Mouse (Mus musculus): ENCODE measurements around the gene Ascl4. TPM values are rescaled to one million over a fixed set of nuclear protein-coding genes. Genes with fewer than 3 reads are reported as not detected.

Ascl4 gene
- polyA plus RNA-seq (2012; rRNA removed): 0.27 TPM in 1 of 2 replicates, not detected in the other

DNA sequence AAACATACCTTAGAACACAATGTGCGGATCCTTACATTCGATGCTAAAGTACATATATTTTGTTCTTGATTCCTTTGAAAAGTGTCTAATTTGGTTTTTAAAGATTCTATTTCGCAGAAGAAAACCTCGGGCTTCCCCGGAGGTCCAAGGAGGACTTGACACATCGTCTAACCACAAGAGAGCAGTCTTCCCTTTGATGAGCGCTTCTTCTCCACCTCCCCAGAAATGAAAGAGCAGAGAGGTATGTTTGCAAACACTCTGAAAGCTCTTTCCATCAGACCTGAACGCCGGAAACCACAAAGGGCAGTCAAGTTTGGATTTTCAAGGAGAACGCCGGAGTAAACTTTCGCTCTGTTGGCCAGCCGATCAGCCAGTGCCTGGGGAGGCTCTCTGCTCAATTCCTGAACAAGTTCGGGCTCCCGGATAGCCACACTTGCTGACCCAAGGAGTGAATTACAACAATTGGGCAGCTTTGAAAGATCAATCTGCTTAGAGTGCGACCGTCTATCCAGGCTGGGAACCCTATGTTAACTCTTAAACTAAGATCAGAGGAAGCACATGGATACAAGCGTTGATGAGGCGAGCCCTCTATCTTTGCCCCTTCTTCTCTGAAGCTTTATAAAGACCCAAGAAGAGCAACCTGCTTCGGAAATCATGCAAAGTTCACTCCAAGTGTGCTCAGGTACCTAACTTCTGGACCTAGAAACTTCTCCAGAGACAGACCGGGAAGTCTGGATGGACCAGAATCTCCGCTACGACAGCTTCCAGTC is at the start of gene Ascl4:
Ascl4 (plus strand) TSS at position 6 of the 770 bp plus-strand sequence.

DNA sequence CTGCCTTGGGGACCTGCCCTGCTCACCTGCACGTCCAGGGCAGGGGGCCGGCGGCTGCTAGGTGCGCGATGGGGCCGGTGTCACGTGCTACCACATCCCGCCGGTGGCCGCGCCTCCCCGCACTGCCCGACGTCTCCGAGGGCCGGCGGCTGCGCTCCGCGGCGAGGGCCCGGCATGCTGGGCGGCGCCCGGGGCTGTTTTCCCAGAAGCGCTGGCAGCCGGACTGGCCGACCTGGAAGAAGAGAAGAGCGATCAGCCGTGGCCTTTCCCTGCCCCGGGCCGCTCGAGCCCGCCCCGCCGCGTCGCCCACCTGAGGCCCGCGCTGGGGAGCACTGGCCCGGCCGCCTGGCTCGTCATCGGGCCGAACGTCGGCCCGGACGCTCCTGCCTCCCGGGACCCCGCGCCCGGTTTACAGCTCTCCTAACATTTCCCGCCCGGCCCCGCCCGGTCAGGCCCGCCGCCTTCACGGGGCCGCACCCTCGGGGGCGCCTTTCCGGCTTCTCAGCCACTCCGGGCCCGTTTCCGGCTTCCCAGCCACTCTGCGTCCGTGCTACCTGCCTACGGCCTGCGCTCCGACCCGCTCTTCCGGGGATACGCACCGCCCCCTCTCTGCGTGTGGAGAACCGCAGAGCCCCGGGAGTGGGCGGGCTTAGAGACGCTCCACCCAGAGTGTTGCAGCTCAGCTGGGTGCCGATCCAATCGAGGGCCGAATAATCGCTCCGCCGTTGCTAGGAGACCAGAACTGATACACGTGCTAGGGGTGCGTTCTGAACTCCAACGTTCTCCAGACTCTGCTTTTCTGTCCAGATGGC is 10.8 kb upstream of the Ascl4 start, which contains the start of gene Prdm4:
Prdm4 (minus strand) TSS at position 645 of the 812 bp plus-strand sequence.

DNA sequence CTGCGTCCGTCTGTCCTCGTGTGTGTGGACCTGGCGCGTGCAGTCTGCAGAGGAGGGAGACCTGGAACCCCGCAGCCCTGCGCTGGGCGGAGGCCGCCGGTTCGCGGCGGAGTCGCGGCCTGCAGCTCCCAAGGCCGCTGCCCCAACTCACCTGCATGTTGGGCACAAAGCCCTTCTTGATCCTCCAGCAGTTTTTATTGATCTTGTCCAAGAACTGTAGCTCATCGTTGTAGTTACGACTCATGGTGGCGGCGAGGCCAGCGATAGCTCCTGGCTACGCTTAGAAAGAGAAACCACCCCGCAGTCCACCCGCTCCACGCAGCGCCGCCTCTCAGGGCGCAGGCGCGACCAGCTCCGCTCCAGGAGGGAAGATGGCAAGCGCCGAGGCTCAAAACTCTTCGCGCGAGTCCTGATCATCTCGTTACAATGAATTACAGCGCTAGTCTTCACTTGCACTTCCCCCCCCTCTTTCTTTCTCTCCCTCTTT is 30.0 kb downstream of the Ascl4 start, which contains the start of gene Rtcb:
Rtcb (minus strand) TSS at position 360 of the 487 bp plus-strand sequence.

Other genes with a start within 250 kb of the Ascl4 start
- gene Pwp1, start 98.2 kb upstream of the Ascl4 start, polyA plus RNA-seq (2012; rRNA removed): 1.5 and 1.9 TPM in 2 replicates
- gene Prdm4, start 10.5 kb upstream of the Ascl4 start, polyA plus RNA-seq (2012; rRNA removed): 4.8 and 6.2 TPM in 2 replicates
- gene Rtcb, start 30.1 kb downstream of the Ascl4 start, polyA plus RNA-seq (2012; rRNA removed): 8.6 and 8.7 TPM in 2 replicates
- 3.9 and 4.8 TPM in 2 replicates for gene Bpifc, start 84.2 kb downstream of the Ascl4 start, polyA plus RNA-seq (2012; rRNA removed)
- gene Fbxo7, start 94.3 kb downstream of the Ascl4 start, polyA plus RNA-seq (2012; rRNA removed): 9.8 and 9.9 TPM in 2 replicates